Mouse (Mus musculus) CH12.LX (cell line): Measurements from ENCODE around the gene Tti1. TPM values are rescaled to one million over a fixed set of nuclear protein-coding genes. Genes with fewer than 3 reads are reported as not detected.

Experiments
- DNase-seq: peaks from one replicate; pipeline ENCODE4 v3.0.0-alpha.2; 2013; ENCODE audit errors: extremely low read depth
- H3K27ac ChIP-seq: 2 replicates; pipeline ENCODE4 v1.5.1; 2012; ENCODE audit warnings: low read depth, mild to moderate bottlenecking, control low read depth, moderate library complexity; ENCODE audit not compliant: insufficient read depth
- H3K27me3 ChIP-seq: replicated peaks from 2 replicates; pipeline ENCODE3; 2012; ENCODE audit warnings: inconsistent platforms
- H3K36me3 ChIP-seq, 2 experiments: replicated peaks in 1 of 2; 2 replicates each; pipeline versions ENCODE3 to v1.6.1; 2012; ENCODE audit warnings: inconsistent platforms in 1 of 2, low read length in 1 of 2, mild to moderate bottlenecking in 1 of 2, mixed read lengths in 1 of 2, moderate library complexity in 1 of 2; ENCODE audit not compliant: control insufficient read depth in 1 of 2, insufficient read depth in 1 of 2
- H3K4me1 ChIP-seq, 2 experiments: 2 replicates each; pipeline ENCODE4 v1.6.1; 2012; ENCODE audit warnings: inconsistent platforms in 1 of 2, moderate library complexity in 1 of 2; ENCODE audit not compliant: insufficient read depth in 2 of 2, control insufficient read depth in 1 of 2
- H3K4me2 ChIP-seq: 2 replicates; pipeline ENCODE4 v1.6.1; 2012; ENCODE audit warnings: low read depth, mild to moderate bottlenecking, control low read depth; ENCODE audit not compliant: poor library complexity, insufficient read depth, severe bottlenecking
- H3K4me3 ChIP-seq, 3 experiments: fragments of 150-350 bp in 1 of 3; sonication (generic) in 1 of 3; replicated peaks in 1 of 3; 2 replicates each; pipeline versions ENCODE3 to v1.5.1; 2011 to 2012; ENCODE audit warnings: low read depth in 2 of 3, low read length in 2 of 3, mild to moderate bottlenecking in 2 of 3, moderate library complexity in 2 of 3, control low read depth in 1 of 3, improper control_type of control experiment in 1 of 3, inconsistent platforms in 1 of 3, mixed read lengths in 1 of 3; ENCODE audit not compliant: poor library complexity in 1 of 3
- H3K79me2 ChIP-seq: replicated peaks from 2 replicates; pipeline ENCODE4 v1.6.1; 2012; ENCODE audit warnings: mild to moderate bottlenecking, moderate library complexity; ENCODE audit not compliant: control insufficient read depth, poor library complexity, insufficient read depth, severe bottlenecking; ENCODE audit errors: extremely low read depth
- H3K9ac ChIP-seq: 2 replicates; pipeline ENCODE4 v1.6.1; 2012; ENCODE audit warnings: low read depth, mild to moderate bottlenecking, control low read depth, moderate library complexity; ENCODE audit not compliant: insufficient read depth
- H3K9me3 ChIP-seq: replicated peaks from 2 replicates; pipeline ENCODE3; 2012; ENCODE audit warnings: low read length, inconsistent platforms, mixed read lengths
- BHLHE40 ChIP-seq: IDR thresholded peaks from 2 replicates; pipeline ENCODE4 v1.6.1; 2011; ENCODE audit warnings: mild to moderate bottlenecking, low read depth, low read length, improper control_type of control experiment
- E2F4 ChIP-seq: IDR thresholded peaks from 2 replicates; pipeline ENCODE4 v1.6.1; 2011; ENCODE audit warnings: low read depth, low read length, improper control_type of control experiment; ENCODE audit not compliant: insufficient replicate concordance
- ETS1 ChIP-seq: conservative IDR thresholded peaks from 2 replicates; pipeline ENCODE4 v1.6.1; 2012; ENCODE audit warnings: low read depth, mild to moderate bottlenecking, inconsistent platforms, low read length, improper control_type of control experiment, moderate library complexity
- MAFK ChIP-seq: IDR thresholded peaks from 2 replicates; pipeline ENCODE4 v1.6.1; 2011; ENCODE audit warnings: low read length, improper control_type of control experiment; ENCODE audit not compliant: insufficient replicate concordance
- MYC ChIP-seq: IDR thresholded peaks from 2 replicates; pipeline ENCODE4 v1.6.1; 2011; ENCODE audit warnings: low read depth, mild to moderate bottlenecking, improper control_type of control experiment, low read length
- NELFE ChIP-seq: IDR thresholded peaks from 2 replicates; pipeline ENCODE4 v1.6.1; 2011; ENCODE audit warnings: low read depth, low read length, improper control_type of control experiment
- NRF1 ChIP-seq: IDR thresholded peaks from 2 replicates; pipeline ENCODE4 v1.6.1; 2014; ENCODE audit warnings: low read depth, mild to moderate bottlenecking, inconsistent platforms, low read length, improper control_type of control experiment, moderate library complexity
- POLR2AphosphoS2 ChIP-seq: IDR thresholded peaks from 2 replicates; pipeline ENCODE4 v1.6.1; 2011; ENCODE audit warnings: low read depth, low read length, improper control_type of control experiment
- RCOR1 ChIP-seq: conservative IDR thresholded peaks from 2 replicates; pipeline ENCODE4 v1.6.1; 2012; ENCODE audit warnings: low read depth, mild to moderate bottlenecking, inconsistent platforms, low read length, improper control_type of control experiment
- SMC3 ChIP-seq: IDR thresholded peaks from 2 replicates; pipeline ENCODE4 v1.6.1; 2011; ENCODE audit warnings: low read depth, low read length, improper control_type of control experiment
- UBTF ChIP-seq: IDR thresholded peaks from 2 replicates; pipeline ENCODE4 v1.6.1; 2012; ENCODE audit warnings: low read depth, mild to moderate bottlenecking, inconsistent platforms, low read length, improper control_type of control experiment, moderate library complexity
- ZC3H11A ChIP-seq: IDR thresholded peaks from 2 replicates; pipeline ENCODE4 v1.6.1; 2012; ENCODE audit warnings: low read depth, mild to moderate bottlenecking, inconsistent platforms, low read length, improper control_type of control experiment
- ZKSCAN1 ChIP-seq: IDR thresholded peaks from 2 replicates; pipeline ENCODE4 v1.6.1; 2012; ENCODE audit warnings: low read depth, inconsistent platforms, low read length, improper control_type of control experiment, borderline replicate concordance
- dilution Hi-C: fragments of 300-500 bp; cut with MboI; formaldehyde crosslinking; loops from 2 replicates; pipeline ENCODE4 v1.14.3; 2020; ENCODE audit warnings: low sequenced_read_pairs; ENCODE audit not compliant: extremely low pct_unique_long_range_greater_than_20kb, extremely low pct_ligation_motif_present
- in situ Hi-C: fragments of 300-500 bp; cut with MboI; formaldehyde crosslinking; loops from 3 replicates; pipeline ENCODE4 v1.14.3; 2019; ENCODE audit warnings: low sequenced_read_pairs, low pct_ligation_motif_present, low pct_unique_long_range_greater_than_20kb, mixed read lengths
- polyA plus RNA-seq: library from polyadenylated mRNA; unstranded; fragments of >175 nt; gene quantifications from 2 replicates; pipeline ENCODE4 v1.2.1, GENCODE M21; 2012; ENCODE audit warnings: low read depth; ENCODE audit not compliant: insufficient read length
- total RNA-seq, 2 experiments: library from RNA; depleted of rRNA; stranded (reverse); fragments of 300-350 nt in 1 of 2; fragments of >200 nt in 1 of 2; gene quantifications; 2 replicates each; pipeline ENCODE4 v1.2.3; 2012 to 2014

Gene Tti1
- total and polyA plus RNA-seq, 3 experiments: 19.7 to 27.2 (median 19.8) TPM

DNA sequence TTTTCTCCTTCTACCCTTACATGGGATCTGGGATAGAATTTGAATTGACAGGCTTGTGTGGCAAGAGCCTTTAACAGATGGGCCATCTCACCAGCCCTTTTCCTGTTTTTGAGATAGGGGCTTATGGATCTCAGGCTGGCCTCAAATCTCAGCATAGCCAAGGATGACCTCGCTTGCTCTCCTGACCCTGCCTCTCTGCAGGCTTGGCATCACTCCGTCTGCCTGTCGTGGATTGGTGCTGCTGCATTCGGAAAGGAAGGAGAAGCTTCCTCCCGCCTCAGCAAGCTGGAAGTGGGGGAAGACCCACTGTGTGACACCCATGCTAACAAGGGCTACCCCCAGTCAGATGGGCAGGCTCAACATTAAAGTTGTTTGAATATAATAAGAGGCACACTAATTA, 49.0 kb downstream of the Tti1 start (continued):
- TF ChIP-seq SMC3: no peak

DNA sequence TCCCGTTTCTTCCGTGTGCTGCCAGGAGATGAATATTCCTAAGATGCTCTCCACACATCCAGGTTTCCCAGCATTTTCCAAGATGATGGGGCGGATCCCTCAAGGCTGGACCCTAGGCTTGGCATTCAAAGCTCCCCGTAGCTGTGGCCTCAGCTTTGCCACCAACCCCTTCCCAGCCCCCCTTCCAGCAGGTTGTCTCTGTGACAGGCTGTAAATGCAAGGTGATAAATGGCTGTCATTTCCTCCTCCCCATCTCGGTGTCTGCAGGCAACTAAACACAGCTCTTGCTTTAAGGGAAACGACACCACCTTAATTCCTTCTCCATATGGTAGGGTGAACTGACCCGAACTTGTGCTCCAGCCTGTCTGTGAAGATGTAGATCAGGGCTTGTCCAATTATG, 52.6 kb downstream of the Tti1 start:
- TF ChIP-seq UBTF (no peak), NRF1 (no peak), POLR2AphosphoS2 (no peak), ZC3H11A (no peak), BHLHE40 (no peak)
- TF ChIP-seq, all 38 proteins: peak for 0
- Histone ChIP-seq H3K36me3 (peaks cover 0 to 12% of the 10 kb centered on the region in 2 experiments), H3K4me1 (no peaks in the 10 kb centered on the region), H3K9ac (no peak overlapping the region), H3K79me2 (no peaks in the 10 kb centered on the region), H3K4me3 (no peak overlapping the region), H3K4me2 (no peak overlapping the region), H3K27me3 (peaks cover 6% of the 10 kb centered on the region), H3K27ac (no peak overlapping the region), H3K9me3 (no peaks in the 10 kb centered on the region)
- in situ Hi-C loops: no loop called here
- no peak for DNase-seq
- dilution Hi-C loops: no loop called here

DNA sequence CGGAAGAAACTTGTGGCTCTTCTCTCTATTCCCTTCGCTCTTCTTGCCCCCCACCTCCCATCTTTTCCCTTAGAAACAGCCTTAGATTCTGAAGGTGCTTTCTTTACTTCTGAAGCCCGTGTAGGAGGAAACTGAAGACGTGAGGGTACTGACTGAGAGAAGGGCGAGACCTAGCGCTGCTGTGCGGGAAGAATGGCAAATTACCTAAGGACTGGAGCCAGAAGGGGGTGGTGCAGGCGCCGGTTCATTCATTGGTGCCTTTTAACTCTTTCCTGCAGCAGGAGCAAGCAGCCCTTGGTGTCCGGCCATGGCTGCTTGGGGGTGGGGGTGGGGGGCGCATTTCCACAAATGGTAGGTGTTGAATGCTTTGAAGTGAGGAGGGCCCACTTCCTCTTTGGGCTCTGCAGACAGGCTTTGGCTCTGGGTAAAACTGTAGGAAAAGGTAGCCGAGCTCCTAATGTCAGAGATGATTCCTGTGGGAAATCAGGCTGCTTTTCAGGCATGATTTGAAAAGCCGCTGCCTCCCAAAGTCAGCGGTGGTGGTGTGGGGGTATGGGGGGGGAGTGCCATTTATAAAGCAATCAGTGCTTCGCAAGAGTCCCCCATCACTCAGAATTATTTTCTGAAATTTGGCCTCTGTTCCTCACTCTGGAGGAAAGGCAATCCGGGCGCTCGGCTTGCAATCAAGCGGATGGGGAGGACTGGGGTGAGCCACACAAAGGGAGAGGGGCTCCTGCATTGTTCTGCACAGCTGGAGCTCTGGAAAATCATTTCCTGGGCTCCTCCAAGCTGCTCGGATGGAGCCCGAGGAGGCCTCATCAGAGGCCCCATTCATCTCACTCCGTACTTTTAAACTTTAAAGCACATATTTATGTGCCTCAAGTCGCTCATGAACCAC, 53.4 kb downstream of the Tti1 start:
- in situ Hi-C loops (no loop called here), dilution Hi-C loops (no loop called here)
- TF ChIP-seq ETS1 (no peak), MYC (no peak), UBTF (no peak), ZKSCAN1 (no peak), RCOR1 (no peak), NELFE (no peak), MAFK (no peak), E2F4 (no peak)
- H3K27me3 ChIP-seq: peaks cover 6% of the 10 kb centered on the region
- no peak overlapping the region for H3K4me2 ChIP-seq
- H3K4me1 ChIP-seq: no peaks in the 10 kb centered on the region
- no peak overlapping the region for H3K9ac ChIP-seq
- H3K9me3 ChIP-seq: no peaks in the 10 kb centered on the region
- H3K79me2 ChIP-seq: no peaks in the 10 kb centered on the region
- no peak overlapping the region for H3K4me3 ChIP-seq
- no peak overlapping the region for H3K27ac ChIP-seq
- peaks cover 0 to 5% of the 10 kb centered on the region in 2 experiments for H3K36me3 ChIP-seq
- no peak for DNase-seq
